Mouse (Mus musculus) kidney, adult 9 months (tissue): ENCODE results near the gene Gfm2.
"Not testable (repeated sequence)": the region's sequence is repeated elsewhere in the genome, so short reads cannot be mapped to it uniquely, and the experiment has no call there.

Source experiments
- DNase-seq: peaks from one replicate; pipeline ENCODE4 v3.0.0; 2022

Gfm2 gene

GRCm38 (mm10) chr13:97137466-97138400 lies at the start of gene Gfm2, which contains the start of gene Nsa2:
Gene Gfm2, plus strand, starts transcription at chr13:97137937.
Gene Nsa2, minus strand, starts transcription at chr13:97137937.
- peak; percentile 93 for DNase-seq

DNA sequence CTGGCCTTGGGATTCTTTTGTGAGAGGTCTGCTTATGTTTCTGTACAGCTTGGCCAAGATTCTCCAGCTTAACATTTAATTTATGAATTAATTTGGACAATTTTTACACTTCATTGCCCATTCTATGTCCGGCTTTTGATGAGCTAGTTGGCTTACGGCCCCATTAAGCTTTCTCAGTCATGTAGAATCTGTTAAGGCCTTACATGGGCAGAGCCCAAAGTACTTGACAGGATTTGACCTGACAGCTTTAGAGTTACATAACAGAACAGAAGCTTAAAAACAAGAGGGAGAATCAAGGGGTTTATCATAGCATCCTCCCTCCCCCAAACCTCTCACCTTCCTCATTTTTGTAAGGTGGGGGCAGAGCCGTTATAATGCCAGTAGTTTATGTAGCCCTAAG lies 49.6 kb upstream of the Gfm2 start:
- peak; percentile 6 for DNase-seq

GRCm38 (mm10) chr13:97095726-97096125 lies 42.0 kb upstream of the Gfm2 start:
- DNase-seq, result no peak

DNA sequence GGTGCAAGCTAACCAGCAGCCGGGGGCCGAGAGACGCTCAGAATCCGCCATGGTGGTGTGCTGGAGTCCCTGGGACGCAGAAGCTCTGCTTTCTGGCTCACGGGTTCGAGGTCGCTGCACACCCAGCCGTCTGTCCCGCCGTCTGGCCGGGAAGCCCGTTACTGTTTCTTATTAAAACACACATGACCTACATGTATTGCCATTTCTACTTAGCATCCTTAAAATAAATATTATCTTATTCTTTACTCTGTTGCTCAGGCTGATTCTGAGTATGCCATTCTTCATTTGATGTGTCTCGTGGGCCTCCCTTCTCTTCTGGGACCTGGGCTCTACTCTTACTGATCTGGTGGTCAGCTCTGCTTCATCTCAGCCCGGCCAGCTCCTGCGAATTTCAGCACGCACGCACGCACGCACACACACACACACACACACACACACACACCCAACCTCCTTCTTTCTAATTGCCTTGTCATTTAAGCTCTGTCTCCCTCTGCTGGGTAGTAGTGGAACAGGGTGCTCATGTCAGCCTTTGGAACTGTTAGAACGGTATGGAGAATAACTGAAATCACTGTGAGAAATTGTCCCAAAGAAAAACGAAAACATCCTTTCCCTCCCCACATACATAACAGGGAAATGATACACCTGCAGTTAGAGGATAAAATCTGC lies 38.4 kb upstream of the Gfm2 start, which contains the start of gene Gm6169:
Gm6169 (minus strand) TSS at position 51 of the 666 bp plus-strand sequence.
- peak; percentile 68 for DNase-seq

DNA sequence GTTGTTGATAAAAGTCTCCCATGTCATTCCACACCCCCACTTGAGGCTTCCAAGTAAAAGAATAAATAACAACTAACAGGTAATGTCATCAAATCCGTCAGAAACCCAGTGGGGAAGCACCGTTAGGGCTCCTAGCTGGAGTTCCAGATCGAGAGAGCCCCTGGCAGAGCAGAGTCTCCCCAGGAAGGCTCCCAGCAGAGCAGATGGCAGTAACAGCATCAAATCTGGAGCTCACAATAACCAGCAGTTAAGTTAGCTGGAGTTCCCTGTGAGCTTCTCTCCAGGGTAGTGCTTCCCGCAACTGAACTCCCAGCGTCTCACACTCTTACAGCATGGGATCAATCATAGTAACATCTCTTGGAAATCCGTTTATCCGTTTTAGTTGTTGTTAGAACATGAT lies 32.7 kb upstream of the Gfm2 start:
- no peak for DNase-seq

DNA sequence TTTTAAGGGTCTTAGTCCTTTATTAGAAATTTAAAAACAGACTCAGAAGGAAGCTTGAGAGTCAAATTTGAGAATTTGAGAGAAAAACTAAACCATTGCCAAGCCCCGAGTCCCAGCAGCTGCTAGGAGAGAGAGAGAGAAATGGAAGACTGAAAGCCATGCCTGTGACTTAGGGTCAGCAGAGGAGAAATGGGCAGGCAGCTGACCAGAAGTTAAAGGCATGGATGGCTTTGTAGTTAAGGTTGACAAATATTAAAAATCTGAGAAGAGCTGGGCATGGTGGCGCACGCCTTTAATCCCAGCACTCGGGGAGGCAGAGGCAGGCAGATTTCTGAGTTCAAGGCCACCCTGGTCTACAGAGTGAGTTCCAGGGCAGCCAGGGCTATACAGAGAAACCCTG lies 30.0 kb upstream of the Gfm2 start:
- DNase-seq, result peak; percentile 54

- DNase-seq, result peak; percentile 77
Measured at GRCm38 (mm10) chr13:97109046-97109445, 28.7 kb upstream of the Gfm2 start.

DNA sequence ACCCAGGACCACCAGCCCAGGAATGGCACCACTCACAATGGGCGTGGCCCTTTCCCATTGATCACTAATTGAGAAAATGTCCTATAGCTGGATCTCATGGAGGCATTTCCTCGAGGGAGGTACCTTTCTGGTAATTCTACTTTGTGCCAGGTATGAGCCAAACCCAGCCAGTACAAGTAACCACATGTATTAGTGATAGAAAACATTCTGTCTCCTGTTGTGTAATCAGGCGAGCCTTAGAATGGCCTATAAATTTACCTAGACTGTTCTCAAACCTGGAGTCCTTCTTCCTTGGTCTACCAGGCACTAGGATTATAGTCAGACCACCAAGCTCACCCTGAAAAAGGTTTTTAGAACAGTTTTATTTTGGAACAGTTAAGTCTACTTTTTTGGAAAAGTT lies 16.4 kb upstream of the Gfm2 start:
- no peak for DNase-seq

- DNase-seq, result not testable (repeated sequence)
Measured at GRCm38 (mm10) chr13:97129654-97130053, 8.1 kb upstream of the Gfm2 start.

DNA sequence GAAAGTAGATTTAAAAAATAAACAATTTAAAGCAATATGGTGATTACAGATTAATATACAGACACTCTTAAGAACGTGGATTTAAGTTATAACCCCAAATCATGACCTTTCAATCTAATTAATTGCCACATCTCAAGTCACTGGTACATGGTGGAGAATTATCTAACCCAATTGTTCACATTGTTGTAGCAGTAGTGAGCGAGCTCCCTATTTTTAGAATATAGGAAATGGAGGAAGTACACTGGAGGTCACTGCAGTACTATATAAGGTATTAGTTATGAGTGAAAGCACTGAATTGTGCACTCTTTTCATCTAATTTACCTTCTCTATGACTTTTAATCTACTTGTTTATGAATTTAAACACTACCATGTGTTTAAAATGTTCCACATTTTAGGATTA lies 7.3 kb upstream of the Gfm2 start:
- not testable (repeated sequence) for DNase-seq

- not testable (repeated sequence) for DNase-seq
Measured at GRCm38 (mm10) chr13:97138404-97138931, 731 bp downstream of the Gfm2 start.

DNA sequence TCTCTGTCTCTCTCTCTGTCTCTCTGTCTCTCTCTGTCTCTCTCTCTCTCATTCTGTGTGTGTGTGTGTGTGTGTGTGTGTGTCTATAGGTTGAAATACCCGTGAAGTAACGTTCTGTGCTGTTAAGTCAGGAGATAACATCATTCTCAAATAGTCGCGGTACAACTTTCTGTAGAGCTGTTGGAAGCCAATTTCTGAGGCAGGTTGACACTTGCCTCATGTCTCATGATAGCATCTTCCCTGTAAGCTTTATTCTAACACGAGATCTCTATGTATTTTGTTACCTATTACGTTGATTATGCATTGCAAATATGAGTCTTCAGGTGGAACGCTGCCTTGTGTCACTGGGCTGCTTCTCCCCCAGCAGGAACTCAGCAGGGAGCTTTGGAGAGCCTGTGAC lies 4.6 kb downstream of the Gfm2 start:
- no peak for DNase-seq

GRCm38 (mm10) chr13:97145834-97146233 lies 8.1 kb downstream of the Gfm2 start:
- peak; percentile 40 for DNase-seq

GRCm38 (mm10) chr13:97175520-97176264 lies 38.0 kb downstream of the Gfm2 start:
- DNase-seq, result peak; percentile 85

DNA sequence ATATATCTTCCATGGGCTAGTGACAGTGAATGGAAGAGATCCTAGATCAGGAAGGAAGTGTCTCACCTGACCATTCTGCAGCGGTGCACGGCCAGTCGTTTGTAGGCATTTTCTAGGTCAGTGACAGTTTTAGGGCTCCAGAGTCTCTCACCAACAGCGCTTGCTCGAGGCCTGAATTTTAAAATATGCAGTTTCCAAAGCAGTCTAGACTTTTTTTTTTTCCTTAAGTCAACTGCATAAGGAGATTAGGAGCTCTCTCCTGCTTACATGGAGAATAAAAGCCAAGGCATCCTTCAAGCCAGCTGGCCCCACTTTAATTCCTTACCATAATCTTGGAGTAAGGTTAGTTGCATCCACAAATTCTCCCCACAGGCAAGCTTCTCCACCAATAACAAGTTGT lies 39.0 kb downstream of the Gfm2 start:
- DNase-seq, result no peak

GRCm38 (mm10) chr13:97178943-97179342 lies 41.2 kb downstream of the Gfm2 start:
- no peak for DNase-seq

GRCm38 (mm10) chr13:97180113-97180828 lies 42.5 kb downstream of the Gfm2 start:
- DNase-seq, result no peak

DNA sequence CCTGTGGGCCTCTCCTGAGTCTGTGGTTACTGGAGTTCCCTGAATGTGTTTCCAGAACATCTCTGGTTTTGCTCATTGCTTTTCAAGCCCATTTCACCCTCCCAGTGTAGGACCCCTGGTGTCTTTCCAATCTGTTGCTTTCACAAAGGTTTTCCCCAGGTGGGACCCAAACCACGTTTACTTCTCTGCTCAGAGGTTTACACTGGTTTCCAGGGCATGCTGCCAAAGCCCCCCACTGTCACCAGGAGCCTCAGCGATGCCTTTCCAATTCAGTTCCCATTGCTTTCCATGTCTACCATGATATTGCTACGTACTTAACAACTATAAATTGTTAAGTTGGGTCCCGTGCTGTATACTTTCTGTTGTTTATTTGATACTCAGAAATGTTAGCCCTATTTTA lies 45.1 kb downstream of the Gfm2 start:
- no peak for DNase-seq

DNA sequence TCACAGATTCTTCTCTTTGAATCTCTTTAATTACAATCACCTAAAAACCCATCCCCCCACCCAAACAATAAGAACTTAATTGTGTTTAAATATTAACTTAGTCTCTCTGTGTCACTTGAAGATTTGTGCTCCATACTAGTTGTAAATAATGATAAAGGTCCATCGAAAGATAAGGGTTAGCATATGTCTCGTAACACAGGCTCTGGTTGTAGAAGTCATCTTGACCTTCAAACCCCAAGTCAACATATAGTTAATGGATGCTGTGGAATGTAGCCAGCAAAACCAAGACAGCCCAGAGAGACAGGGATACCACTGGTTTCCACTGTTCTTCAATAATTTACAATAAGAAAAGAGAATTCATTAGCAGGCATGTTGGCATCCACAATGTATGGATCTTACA lies 46.4 kb downstream of the Gfm2 start:
- no peak for DNase-seq

- no peak for DNase-seq
Measured at GRCm38 (mm10) chr13:97184656-97185055, 46.9 kb downstream of the Gfm2 start.

- DNase-seq, result no peak
Measured at GRCm38 (mm10) chr13:97186346-97186745, 48.6 kb downstream of the Gfm2 start.

DNA sequence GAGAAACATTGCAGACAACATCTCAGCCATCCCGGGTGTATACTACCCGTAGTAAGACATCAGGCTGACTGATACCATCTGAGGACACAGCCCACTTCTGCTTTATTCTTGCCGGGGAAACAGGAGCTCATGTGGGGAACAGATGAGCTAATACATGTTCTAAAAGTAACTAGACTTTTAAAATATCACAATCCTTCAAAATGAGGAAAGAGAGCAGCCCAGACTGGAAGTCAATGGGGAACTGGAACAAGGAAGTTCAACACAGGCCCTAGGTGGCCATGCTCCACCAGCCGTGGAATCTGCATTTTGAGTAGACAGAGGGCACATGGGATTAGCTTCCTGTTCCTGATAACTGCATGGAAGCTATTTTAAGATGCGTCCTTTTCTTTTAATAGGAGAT lies 50.0 kb downstream of the Gfm2 start:
- no peak for DNase-seq
